Mouse (Mus musculus) heart, postnatal 4 days (tissue): Measurements from ENCODE around the gene Apobec4. TPM values are rescaled to one million over a fixed set of nuclear protein-coding genes. Genes with fewer than 3 reads are reported as not detected.

ENCODE experiments used
- DNase-seq: peaks from one replicate; pipeline ENCODE4 v3.0.0; 2021
- total RNA-seq, 2 experiments: library from RNA; stranded (reverse); gene quantifications; 2 replicates each; pipeline ENCODE4 v1.2.3; 2021

The Apobec4 gene
- not detected for total RNA-seq

GRCm38 (mm10) chr1:152750312-152750965, at the start of gene Apobec4:
Apobec4 (plus strand) TSS chr1:152750551.
- no peak for DNase-seq

- DNase-seq = no peak
Measured at GRCm38 (mm10) chr1:152701066-152701465, 49.3 kb upstream of the Apobec4 start.

GRCm38 (mm10) chr1:152702920-152703319, 47.4 kb upstream of the Apobec4 start:
- DNase-seq = peak; percentile 67

- no peak for DNase-seq
Measured at GRCm38 (mm10) chr1:152703941-152704340, 46.4 kb upstream of the Apobec4 start.

- no peak for DNase-seq
Measured at GRCm38 (mm10) chr1:152707560-152707959, 42.8 kb upstream of the Apobec4 start.

- DNase-seq = no peak
Measured at GRCm38 (mm10) chr1:152711037-152711436, 39.3 kb upstream of the Apobec4 start.

- no peak for DNase-seq
Measured at GRCm38 (mm10) chr1:152713924-152714323, 36.4 kb upstream of the Apobec4 start.

GRCm38 (mm10) chr1:152714405-152714804, 35.9 kb upstream of the Apobec4 start:
- no peak for DNase-seq

GRCm38 (mm10) chr1:152717329-152717728, 33.0 kb upstream of the Apobec4 start:
- DNase-seq = no peak

- no peak for DNase-seq
Measured at GRCm38 (mm10) chr1:152718200-152718599, 32.2 kb upstream of the Apobec4 start.

- DNase-seq = no peak
Measured at GRCm38 (mm10) chr1:152720969-152721368, 29.4 kb upstream of the Apobec4 start.

- DNase-seq = no peak
Measured at GRCm38 (mm10) chr1:152721535-152722198, 28.7 kb upstream of the Apobec4 start.

- DNase-seq = no peak
Measured at GRCm38 (mm10) chr1:152724286-152724685, 26.1 kb upstream of the Apobec4 start.

GRCm38 (mm10) chr1:152726095-152726494, 24.3 kb upstream of the Apobec4 start:
- no peak for DNase-seq

GRCm38 (mm10) chr1:152727604-152728236, 22.6 kb upstream of the Apobec4 start:
- peak; percentile 53 for DNase-seq

GRCm38 (mm10) chr1:152738793-152739192, 11.6 kb upstream of the Apobec4 start:
- peak; percentile 57 for DNase-seq

GRCm38 (mm10) chr1:152739374-152739773, 11.0 kb upstream of the Apobec4 start:
- DNase-seq = no peak

- no peak for DNase-seq
Measured at GRCm38 (mm10) chr1:152743095-152743826, 7.1 kb upstream of the Apobec4 start.

- DNase-seq = peak; percentile 92
Measured at GRCm38 (mm10) chr1:152746426-152746825, 3.9 kb upstream of the Apobec4 start.

GRCm38 (mm10) chr1:152749276-152749675, 1.1 kb upstream of the Apobec4 start:
- DNase-seq = peak; percentile 38

- DNase-seq = no peak
Measured at GRCm38 (mm10) chr1:152761791-152762190, 11.4 kb downstream of the Apobec4 start.

- peak; percentile 98 for DNase-seq
Measured at GRCm38 (mm10) chr1:152766032-152766772, 15.9 kb downstream of the Apobec4 start, which contains the start of the genes Rgl1 and Arpc5. Rgl1 (minus strand) TSS chr1:152766351. Arpc5 (plus strand) TSS chr1:152766542.
